Mouse (Mus musculus): Measurements from ENCODE around the gene Emsy.
A peak's percentile ranks its signal among the peaks of the same experiment; 100 is the strongest.

Gene Emsy

DNA sequence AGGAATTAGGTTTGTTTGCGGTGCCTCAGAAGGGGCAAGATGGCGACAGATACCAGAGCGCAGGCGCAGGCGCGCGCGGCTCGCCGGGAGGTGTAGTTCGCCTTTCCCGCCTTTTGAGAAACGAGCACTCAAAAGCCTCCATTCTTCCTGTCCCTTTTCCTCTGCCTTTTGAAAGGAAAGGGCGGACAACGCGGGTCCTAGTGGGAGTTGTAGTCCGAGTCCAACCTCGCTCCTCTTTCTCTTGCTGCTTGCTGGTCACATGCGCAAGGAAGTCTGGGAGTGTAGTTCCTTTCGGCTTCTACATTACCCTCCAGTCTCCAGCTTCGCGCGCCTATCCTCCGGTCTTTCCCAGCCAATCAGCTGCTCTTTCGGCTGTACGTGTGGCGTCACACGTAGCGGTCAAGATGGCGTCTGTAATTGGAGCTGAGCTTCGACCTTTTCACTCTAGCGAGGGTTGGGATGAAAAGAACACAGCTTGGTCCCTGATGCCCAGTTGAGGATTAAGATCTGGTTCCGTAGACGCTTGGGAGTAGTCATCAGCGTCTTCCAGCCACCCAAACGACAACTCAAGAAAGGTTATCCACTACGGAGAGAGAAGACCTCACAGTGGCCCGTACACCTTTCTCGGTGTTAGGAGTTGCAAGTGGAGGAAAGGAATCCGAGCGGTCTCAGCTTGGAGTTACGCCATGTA, at the start of gene Emsy:
Gene Emsy (minus strand): TSS at position 253 of the 691 bp plus-strand sequence.
- DNase-seq, result peak; percentile 96 to 99

GRCm38 (mm10) chr7:98704276-98704675, 47.7 kb upstream of the Emsy start:
- no peak for DNase-seq

GRCm38 (mm10) chr7:98703365-98703881, 46.8 kb upstream of the Emsy start:
- DNase-seq, result peak in 1 of 2 experiments; percentile 29

DNA sequence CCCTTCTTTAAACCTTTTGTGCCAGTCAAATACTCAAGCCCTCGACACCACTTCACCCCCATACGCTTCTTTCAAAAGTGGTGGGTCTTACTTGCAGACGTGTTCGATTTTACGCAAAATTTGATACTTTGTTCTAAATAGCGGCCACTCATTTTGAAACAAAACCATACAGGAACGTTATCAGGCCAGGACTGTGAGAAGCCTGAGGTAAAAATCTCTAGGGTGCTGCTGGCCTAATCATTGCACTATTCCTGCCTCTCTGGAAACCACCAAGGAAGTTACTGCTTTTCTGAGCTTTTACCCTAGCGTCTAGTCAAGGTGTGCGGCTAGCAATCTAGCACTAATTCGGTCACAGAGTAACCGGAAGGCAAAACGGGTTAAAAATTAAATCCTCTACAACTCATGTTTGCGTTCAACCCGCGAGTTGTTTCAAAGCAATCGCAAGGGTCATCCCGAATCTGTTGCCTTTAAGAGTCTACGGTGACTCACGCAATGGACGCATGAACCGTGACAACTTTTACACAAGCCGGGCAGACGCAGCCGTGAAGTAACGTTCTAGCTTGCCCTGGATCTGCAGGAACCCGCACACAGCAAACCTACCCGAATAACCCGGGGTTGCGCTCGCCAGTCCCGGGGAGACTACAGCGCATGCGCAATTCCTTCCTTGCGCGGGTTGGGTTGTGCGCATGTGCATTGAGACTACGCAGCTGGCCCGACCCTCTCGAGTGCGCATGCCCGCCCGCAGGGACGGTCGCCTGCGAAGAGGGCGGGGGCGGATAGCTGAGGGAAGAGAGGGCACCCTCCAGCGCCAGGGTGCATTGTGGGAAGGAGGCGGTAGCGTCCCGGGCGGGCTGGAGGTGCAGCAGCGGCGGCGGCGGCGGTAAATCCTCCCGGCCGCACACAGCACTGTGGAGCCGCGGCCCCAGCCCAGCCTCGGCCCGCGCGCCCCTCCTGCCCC, 46.0 kb upstream of the Emsy start, which contains the start of gene Thap12:
Gene Thap12 (plus strand): TSS at position 821 of the 958 bp plus-strand sequence.
- DNase-seq, result peak; percentile 99

GRCm38 (mm10) chr7:98701771-98702170, 45.2 kb upstream of the Emsy start:
- no peak for DNase-seq

DNA sequence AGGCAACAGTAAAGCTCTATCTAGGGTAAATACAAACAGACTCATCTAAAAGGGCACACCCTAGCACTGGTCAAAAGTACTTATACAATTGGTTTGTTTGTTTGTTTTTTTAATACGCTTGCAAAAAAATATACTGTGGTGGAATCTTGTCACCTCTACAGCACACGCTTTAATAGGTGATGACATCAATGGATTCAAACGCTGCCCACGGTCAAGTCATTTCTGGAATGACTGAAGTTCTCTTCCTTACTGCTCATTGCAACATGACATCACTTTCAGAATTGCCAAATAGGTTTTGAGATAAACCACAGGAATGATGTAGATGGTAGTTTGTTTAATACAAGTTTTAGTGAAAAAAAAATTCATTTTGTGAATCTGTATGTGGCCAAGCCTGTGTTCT, 42.0 kb upstream of the Emsy start:
- no peak for DNase-seq

DNA sequence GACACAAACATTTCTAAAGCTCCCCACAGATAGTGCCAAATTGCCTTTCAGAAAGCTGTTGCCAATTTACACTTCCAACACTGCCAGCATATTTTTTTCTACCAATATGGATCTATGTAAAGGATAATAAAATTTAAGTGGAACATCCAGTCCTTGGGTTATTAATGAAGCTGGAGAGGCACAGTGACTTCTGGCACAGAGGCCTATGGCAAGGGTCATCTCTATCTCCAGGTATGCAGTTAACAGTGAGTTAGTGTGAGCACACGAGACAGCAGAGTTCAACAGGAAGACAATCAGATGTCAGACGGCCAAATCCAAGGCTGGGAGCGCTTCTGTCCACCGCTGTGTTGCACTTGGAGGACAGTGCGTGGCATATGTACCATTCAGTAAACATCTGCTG, 41.5 kb upstream of the Emsy start:
- no peak for DNase-seq

DNA sequence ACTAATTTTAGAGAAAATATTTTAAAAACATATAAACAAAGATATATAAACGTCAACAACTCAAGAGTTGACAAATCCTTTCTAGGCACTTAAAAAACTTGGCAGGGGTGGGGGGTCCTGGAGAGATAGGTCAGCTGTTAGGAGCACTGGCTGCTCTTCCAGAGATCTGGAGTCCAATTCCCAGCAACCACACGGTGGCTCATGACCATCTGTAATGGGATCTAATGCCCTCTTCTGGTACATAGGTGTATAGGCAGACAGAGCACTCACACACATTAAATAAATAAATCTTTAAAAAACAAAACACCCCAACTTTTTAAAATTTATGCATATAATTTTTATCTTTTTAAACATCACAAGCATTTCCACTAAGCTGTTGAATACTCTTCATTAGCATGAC, 40.9 kb upstream of the Emsy start:
- DNase-seq, result no peak

GRCm38 (mm10) chr7:98694046-98694445, 37.5 kb upstream of the Emsy start:
- no peak for DNase-seq

GRCm38 (mm10) chr7:98692761-98693546, 36.4 kb upstream of the Emsy start:
- peak; percentile 57 to 66 for DNase-seq

GRCm38 (mm10) chr7:98690831-98691230, 34.2 kb upstream of the Emsy start:
- DNase-seq, result no peak

- DNase-seq, result no peak
Observed at GRCm38 (mm10) chr7:98690126-98690525, 33.5 kb upstream of the Emsy start.

GRCm38 (mm10) chr7:98685895-98686294, 29.3 kb upstream of the Emsy start:
- DNase-seq, result peak in 1 of 2 experiments; percentile 34

DNA sequence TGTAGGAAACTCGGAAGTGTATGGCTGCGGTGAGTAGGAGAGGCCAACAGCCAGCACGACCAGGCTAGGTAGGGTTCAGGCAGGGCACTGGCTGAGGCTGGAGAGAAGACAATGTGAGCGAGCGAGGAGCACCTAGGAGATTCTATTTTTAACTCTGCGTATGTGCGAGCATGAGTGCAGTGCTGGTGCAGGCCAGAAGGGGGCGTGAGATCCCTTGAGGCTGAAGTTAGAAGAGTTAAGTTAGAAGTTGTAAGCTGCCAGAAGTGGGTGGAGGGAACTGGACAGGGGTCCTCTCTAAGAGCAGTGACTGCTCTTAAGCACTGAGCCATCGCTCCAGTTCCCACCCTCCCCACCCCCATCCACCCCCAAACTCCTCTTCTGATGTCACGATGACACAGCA, 26.2 kb upstream of the Emsy start:
- DNase-seq, result no peak

DNA sequence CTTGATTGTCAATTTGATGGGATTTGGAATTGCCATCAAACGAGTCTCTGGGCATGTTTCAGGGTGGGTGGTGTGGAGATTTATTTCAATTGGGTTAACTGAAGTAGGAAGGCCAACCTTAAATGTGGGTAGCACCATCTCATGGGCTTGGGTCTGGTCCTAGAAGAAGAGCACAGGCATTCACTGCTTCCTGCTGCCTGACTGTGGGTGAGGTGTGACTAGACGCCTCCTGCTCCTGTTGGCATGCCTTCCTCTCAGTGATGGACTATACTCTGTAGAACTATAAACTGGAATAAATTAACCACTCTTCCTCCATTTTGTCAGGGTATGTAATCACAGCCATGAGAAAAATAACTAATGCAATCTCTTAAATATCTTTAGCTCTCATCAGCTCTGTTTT, 24.1 kb upstream of the Emsy start:
- DNase-seq, result no peak

GRCm38 (mm10) chr7:98678441-98678840, 21.9 kb upstream of the Emsy start:
- DNase-seq, result peak in 1 of 2 experiments; percentile 21

DNA sequence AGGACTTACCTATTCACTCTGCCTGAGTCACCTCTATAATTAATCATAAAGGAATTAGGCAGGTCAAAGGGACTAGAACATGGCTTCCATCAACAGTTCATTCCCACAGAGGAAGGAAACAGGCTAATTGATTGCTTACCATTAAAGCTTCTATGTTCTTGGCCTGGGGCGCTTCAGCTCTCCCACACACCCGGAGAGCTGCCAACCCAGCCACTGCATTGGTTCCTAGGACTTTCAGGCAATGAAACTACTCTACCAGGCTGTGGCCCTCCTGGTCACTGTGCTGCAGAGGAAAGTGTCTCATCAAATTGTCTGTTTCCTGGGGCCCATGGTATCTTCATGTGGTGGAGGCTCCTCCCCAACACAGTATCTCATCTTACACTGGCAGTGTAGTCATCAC, 20.9 kb upstream of the Emsy start:
- DNase-seq, result no peak

GRCm38 (mm10) chr7:98674344-98674743, 17.8 kb upstream of the Emsy start:
- no peak for DNase-seq

DNA sequence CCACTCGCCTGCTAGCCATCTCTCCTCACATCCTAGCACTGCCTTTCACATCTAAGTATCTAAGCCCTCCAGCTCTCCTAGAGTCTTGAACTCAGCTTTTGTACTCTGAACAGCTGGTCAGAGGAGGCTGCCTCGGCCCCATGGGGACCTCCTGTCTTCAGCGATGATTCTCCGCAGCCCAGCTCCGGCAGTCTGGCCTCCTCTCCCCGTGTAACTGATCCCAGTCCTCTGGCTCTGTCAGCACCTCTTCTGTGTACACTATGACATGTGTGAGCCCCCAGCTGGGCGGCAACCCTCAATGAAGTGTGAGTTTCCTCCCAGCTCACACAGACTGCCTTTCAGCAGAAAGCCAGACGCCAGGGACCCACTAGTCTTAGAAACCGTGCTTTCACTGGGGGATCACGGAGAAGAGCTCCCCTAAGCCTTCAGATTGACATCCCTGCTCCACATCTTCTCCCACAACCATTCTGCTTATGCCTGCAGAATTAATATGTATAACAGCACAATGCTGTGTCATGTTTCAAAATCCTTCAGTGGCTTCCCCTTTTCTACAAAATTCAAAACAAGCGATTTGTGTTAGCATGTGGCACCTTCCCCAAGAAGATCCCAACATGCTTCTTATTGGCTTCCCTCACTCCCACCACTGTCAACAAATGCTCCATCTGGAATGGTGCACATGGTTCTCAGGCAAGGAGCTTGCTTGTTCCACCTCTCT, 15.8 kb upstream of the Emsy start:
- DNase-seq, result no peak

GRCm38 (mm10) chr7:98671416-98671815, 14.8 kb upstream of the Emsy start:
- no peak for DNase-seq

GRCm38 (mm10) chr7:98670831-98671230, 14.2 kb upstream of the Emsy start:
- no peak for DNase-seq

Measured in kidney, adult 8-10 months (tissue).